Mouse (Mus musculus): ENCODE data around the gene Bcl9. TPM values are rescaled to one million over a fixed set of nuclear protein-coding genes. Genes with fewer than 3 reads are reported as not detected.
A peak's percentile ranks its signal among the peaks of the same experiment; 100 is the strongest.

Bcl9 gene
- polyA plus RNA-seq, 1 experiment from 2014 or later = 37.7 TPM

DNA sequence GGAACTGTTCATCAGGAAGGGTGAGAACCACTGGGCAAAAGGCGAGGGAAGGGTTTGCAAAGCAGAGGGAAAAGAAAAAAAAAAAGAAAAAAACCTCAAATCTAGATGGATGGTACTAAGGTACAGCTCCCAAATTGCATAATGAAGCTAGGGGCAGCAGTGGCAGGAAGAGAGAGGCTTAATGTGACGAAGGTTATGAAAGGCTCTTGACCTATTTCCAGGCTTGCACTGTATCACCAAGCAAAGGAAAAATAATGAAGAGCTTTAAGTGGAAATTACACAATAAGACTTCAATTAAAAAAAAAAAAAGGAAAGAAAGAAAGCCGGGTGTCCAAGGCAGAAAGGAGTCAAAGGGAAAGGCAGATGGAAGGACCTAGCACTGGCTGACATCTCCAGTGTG lies 19.6 kb upstream of the Bcl9 start:
- Histone ChIP-seq H3K27me3 (replicated peaks) (no peaks in the 10 kb centered on the region), H3K4me3 (no peak overlapping the region), H3K9me3 (no peaks in the 10 kb centered on the region), H3K4me2 (no peak overlapping the region), H3K9ac (no peak overlapping the region), H3K27ac (replicated peaks) (no peak overlapping the region), H3K36me3 (no peaks in the 10 kb centered on the region), H3K4me1 (peaks cover 3% of the 10 kb centered on the region; the same call in 1 of the 2 replicates)
- ATAC-seq (ENCODE audit: extremely low read depth, insufficient number of reproducible peaks, low FRiP score, low TSS enrichment) = no peak
- WGBS = 79% methylated on average over 3 of the region's 3 CpGs

DNA sequence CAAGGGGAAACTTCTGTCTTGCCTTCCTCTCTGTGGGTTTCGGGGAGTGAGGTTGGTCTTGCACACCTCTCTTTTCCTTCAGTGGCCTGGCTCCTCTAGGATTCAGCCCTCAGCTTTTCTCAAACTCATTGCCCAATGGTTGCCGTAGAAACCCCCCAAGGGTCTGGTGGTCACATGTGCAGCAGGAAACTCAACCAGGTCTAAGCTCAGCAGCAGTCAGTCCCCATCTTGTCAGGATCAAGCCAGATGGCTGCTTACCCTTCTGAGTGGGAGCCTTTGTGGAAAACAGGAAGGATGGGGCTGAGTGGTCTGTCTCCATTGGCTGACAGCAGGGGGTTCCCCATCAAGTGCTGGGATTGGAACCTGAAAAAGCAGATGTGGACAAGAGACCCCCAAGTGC lies 15.7 kb upstream of the Bcl9 start:
- Histone ChIP-seq H3K27ac (replicated peaks) (no peak overlapping the region), H3K4me3 (no peak overlapping the region), H3K36me3 (no peaks in the 10 kb centered on the region), H3K4me1 (peaks cover 24% of the 10 kb centered on the region), H3K9ac (no peak overlapping the region), H3K4me2 (no peak overlapping the region), H3K27me3 (replicated peaks) (peaks cover 10% of the 10 kb centered on the region; the same call in 1 of the 2 replicates), H3K9me3 (no peaks in the 10 kb centered on the region)
- ATAC-seq (ENCODE audit: extremely low read depth, insufficient number of reproducible peaks, low FRiP score, low TSS enrichment) = no peak
- 85% methylated on average over 2 of the region's 2 CpGs for WGBS

DNA sequence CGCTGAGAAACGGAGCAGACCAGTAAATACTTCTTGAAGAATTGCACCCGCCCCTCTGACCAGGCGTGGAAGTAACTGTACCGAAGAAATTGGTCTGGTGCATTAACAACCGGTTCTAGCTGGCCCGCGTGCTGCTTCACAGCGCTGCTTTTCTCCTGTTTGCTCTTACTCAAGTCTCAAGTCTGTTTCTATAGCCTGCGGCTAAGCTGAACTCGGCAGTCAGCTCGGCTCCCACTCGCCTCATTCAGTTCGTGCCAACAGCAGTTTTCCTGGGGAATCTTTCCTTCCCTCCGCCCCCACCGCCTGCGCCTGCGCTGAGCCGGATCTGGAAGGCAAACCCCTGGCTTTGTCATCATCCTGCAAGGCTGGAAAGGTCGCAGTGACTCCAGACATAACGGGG lies 14.3 kb upstream of the Bcl9 start:
- 15% methylated on average over 21 of the region's 21 CpGs for WGBS
- no peak for ATAC-seq (ENCODE audit: extremely low read depth, insufficient number of reproducible peaks, low FRiP score, low TSS enrichment)

DNA sequence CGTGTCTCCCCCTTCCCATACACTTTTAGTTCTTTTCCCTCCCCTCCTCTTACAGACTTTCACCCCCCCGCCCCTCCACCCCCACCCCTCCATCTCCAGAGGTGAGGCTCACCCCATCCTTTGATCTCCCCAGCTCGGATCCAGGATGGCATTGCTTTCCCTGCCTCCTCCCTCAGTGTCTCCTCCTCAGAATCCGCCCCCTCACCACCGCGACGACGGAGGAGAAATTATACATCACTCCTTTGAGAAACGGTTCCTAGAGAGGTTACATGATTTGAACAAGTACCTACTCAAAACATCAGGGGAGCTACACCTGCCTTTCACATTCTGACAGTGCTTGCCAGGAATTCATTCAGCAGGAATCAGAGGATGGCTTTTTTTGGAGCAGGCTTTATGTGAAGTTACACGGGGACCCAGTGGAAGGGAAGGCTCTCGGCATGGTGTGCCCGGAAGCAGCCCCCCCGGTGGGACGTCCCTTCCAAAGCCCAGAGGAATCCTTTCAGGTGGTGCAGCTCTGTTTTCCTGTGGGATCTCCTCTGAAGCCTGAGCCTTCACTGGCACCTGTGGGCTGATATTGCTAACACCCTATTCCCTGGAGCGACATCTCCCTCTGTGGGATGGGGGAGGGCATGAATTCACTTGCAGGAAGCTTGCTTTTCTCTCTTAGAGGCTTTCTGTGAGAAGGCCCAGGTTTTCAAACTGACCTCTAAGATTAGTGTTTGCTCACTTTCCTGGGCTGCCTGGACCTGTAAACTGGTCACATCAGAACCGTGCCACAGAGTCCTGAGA lies 12.2 kb upstream of the Bcl9 start:
- H3K9me3 ChIP-seq = no peaks in the 10 kb centered on the region
- no peaks in the 10 kb centered on the region for H3K36me3 ChIP-seq
- 2% methylated on average over 15 of the region's 16 CpGs for WGBS
- H3K27ac ChIP-seq (replicated peaks) = no peak overlapping the region
- H3K4me3 ChIP-seq = peak overlapping the region; percentile 33
- ATAC-seq (ENCODE audit: extremely low read depth, insufficient number of reproducible peaks, low FRiP score, low TSS enrichment) = no peak
- H3K4me1 ChIP-seq = peaks cover 24% of the 10 kb centered on the region
- H3K9ac ChIP-seq = peak overlapping the region; percentile 71
- H3K27me3 ChIP-seq (replicated peaks) = peaks cover 10% of the 10 kb centered on the region; the same call in 1 of the 2 replicates
- peak overlapping the region; percentile 66 for H3K4me2 ChIP-seq

More for the DNA sequence above, 14.3 kb upstream of the Bcl9 start:
- Histone ChIP-seq H3K9ac (peak overlapping the region; percentile 73), H3K4me3 (peak overlapping the region; percentile 48), H3K9me3 (no peaks in the 10 kb centered on the region), H3K4me1 (peaks cover 24% of the 10 kb centered on the region), H3K27ac (replicated peaks) (peak overlapping the region; percentile 58; the same call in 1 of the 2 replicates), H3K4me2 (peak overlapping the region; percentile 72), H3K27me3 (replicated peaks) (peaks cover 10% of the 10 kb centered on the region; the same call in 1 of the 2 replicates), H3K36me3 (no peaks in the 10 kb centered on the region)

DNA sequence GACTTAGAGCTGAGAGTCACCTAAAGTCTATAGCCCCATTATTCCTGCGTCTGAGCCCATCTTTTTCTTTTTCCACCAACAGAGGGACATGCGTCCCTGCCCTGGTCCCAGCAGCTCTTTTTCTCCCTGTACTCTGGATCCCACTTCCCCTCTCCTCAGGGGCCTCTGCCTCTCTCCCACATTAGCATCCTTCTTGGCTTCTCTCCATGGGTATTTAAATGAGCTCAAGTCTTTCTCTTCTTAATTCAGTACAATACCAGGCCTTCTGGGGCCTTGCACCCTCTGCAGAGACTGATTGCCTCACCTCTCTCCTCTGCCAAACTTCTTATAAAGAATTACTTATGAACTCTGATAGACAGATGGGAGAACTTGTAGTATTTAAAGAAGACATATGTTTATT lies 10.7 kb upstream of the Bcl9 start:
- Histone ChIP-seq H3K4me3 (no peak overlapping the region), H3K9me3 (peaks cover 4% of the 10 kb centered on the region; the same call in 1 of the 2 replicates), H3K9ac (no peak overlapping the region), H3K4me1 (peaks cover 25% of the 10 kb centered on the region), H3K27ac (replicated peaks) (no peak overlapping the region), H3K27me3 (replicated peaks) (peaks cover 10% of the 10 kb centered on the region; the same call in 1 of the 2 replicates), H3K36me3 (no peaks in the 10 kb centered on the region), H3K4me2 (no peak overlapping the region)
- WGBS = 55% methylated on average over 2 of the region's 2 CpGs
- no peak for ATAC-seq (ENCODE audit: extremely low read depth, insufficient number of reproducible peaks, low FRiP score, low TSS enrichment)

DNA sequence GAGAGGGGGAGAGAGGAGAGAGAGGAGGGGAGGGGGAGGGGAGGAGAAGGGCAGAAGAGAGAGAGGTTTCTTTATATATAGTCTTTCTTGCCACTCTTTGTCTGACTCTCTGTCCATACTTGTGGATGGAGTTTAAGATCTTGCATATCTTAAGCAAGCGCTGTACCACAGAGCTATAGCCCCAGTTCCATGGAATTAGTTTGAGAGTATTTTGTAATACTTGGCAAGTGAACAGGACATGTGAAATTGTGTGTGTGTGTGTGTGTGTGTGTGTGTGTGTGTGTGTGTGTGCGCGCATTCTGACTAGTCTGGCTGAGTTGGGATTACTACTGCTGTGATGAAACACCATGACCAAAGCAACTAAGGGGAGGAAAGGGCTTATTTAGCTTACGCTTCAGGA lies 8.2 kb upstream of the Bcl9 start:
- H3K4me2 ChIP-seq = no peak overlapping the region
- H3K4me3 ChIP-seq = no peak overlapping the region
- H3K27ac ChIP-seq (replicated peaks) = no peak overlapping the region
- no peak for ATAC-seq (ENCODE audit: extremely low read depth, insufficient number of reproducible peaks, low FRiP score, low TSS enrichment)
- no peaks in the 10 kb centered on the region for H3K36me3 ChIP-seq
- H3K27me3 ChIP-seq (replicated peaks) = peaks cover 10% of the 10 kb centered on the region; the same call in 1 of the 2 replicates
- H3K9ac ChIP-seq = no peak overlapping the region
- H3K9me3 ChIP-seq = peaks cover 4% of the 10 kb centered on the region; the same call in 1 of the 2 replicates
- 83% methylated on average over 4 of the region's 4 CpGs for WGBS
- H3K4me1 ChIP-seq = peaks cover 30% of the 10 kb centered on the region

DNA sequence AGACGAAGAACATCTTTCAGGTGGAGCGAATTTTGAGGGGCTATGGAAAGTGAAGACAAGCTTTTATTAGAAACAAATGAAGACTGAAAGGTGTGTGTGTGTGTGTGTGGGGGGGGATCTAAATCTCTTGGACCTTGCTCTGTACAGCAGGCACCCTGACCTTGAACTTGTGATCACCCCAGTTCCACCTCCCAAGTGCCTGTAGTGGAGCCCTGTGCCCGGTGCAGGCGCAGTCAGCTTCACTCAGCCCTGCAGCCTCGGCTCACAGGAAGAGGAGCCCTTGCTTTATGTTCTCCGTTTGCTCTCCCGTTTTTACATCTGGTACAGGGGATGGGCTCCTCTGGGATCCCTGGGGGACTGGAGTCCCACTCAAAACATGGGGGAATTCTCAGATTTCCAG lies 3.9 kb upstream of the Bcl9 start:
- WGBS = 32% methylated on average over 7 of the region's 7 CpGs
- H3K4me2 ChIP-seq = no peak overlapping the region
- H3K4me3 ChIP-seq = no peak overlapping the region
- no peak overlapping the region for H3K9ac ChIP-seq
- no peaks in the 10 kb centered on the region for H3K36me3 ChIP-seq
- H3K4me1 ChIP-seq = peaks cover 31% of the 10 kb centered on the region
- H3K27ac ChIP-seq (replicated peaks) = no peak overlapping the region
- peaks cover 4% of the 10 kb centered on the region; the same call in 1 of the 2 replicates for H3K9me3 ChIP-seq
- H3K27me3 ChIP-seq (replicated peaks) = no peaks in the 10 kb centered on the region
- no peak for ATAC-seq (ENCODE audit: extremely low read depth, insufficient number of reproducible peaks, low FRiP score, low TSS enrichment)

DNA sequence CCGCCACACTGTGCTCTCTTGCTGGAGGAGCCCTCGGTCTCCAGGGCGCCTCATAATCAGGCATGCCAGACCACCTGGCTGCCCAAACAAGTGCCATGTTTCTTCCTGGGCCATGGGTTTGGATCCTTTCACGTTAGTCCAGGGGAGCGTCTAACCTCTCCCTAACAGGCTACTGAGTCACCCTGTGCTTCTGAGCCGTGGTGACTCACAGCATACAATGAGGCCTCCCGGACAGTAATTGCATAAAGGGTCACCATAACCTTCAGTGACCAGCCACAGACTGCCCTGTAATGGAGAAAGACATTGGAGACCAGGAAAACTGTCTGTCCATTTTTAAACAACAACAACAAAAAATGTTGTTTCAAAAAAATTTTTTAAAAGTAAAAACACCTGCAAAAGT lies 2.7 kb upstream of the Bcl9 start:
- Histone ChIP-seq H3K27ac (replicated peaks) (no peak overlapping the region), H3K36me3 (no peaks in the 10 kb centered on the region), H3K4me1 (peaks cover 43% of the 10 kb centered on the region), H3K4me3 (no peak overlapping the region), H3K27me3 (replicated peaks) (no peaks in the 10 kb centered on the region), H3K4me2 (no peak overlapping the region), H3K9me3 (peaks cover 4% of the 10 kb centered on the region; the same call in 1 of the 2 replicates), H3K9ac (no peak overlapping the region)
- no peak for ATAC-seq (ENCODE audit: extremely low read depth, insufficient number of reproducible peaks, low FRiP score, low TSS enrichment)
- 76% methylated on average over 7 of the region's 7 CpGs for WGBS

DNA sequence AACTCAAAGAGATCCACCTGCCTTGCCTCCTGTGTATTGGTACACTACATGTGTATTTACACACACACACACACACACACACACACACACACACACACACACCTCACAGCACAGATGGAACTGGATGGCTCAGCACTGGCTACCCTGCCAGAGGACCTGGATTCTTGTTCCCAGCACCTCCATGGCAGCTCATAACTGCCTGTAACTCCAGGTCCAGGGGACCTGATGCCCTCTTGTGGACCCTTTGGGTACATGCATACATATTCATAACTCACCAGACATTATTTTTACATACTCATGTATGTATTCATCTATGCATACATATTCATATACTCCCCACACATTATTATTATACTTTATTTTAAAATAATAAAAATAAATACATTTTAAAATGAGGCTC lies 2.2 kb upstream of the Bcl9 start:
- H3K27ac ChIP-seq (replicated peaks) = no peak overlapping the region
- no peak overlapping the region for H3K4me2 ChIP-seq
- H3K4me3 ChIP-seq = no peak overlapping the region
- peaks cover 4% of the 10 kb centered on the region; the same call in 1 of the 2 replicates for H3K9me3 ChIP-seq
- H3K36me3 ChIP-seq = no peaks in the 10 kb centered on the region
- H3K4me1 ChIP-seq = peaks cover 48% of the 10 kb centered on the region
- no peaks in the 10 kb centered on the region for H3K27me3 ChIP-seq (replicated peaks)
- H3K9ac ChIP-seq = no peak overlapping the region
- ATAC-seq (ENCODE audit: extremely low read depth, insufficient number of reproducible peaks, low FRiP score, low TSS enrichment) = no peak

DNA sequence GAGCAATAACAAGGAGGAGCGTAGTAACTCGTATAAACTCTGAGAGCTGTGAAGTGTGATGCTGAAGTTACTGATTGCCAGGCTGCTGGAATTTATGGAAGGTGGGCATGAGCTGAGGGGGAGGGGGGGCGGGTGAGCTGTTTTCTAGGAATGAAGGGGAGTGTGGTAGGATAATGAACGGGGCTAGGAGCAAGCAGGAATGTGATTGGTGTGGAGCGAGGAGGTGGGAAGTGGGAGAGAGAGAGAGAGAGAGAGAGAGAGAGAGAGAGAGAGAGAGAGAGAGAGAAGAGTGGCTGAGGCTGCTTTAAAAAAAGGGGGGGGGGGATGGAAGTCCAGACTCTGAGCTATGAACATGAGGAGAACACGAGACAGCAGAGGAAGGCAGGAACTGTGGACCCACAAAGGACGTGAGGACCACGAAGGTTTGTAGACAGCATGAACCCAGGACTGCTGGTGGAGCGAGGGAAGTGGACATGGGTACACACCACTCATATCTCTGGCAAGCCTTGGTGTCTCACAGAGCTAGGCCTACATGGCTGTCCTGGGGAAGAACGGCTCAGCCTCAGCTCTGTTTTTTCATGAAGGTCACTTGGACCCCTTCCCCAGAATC lies 1.2 kb upstream of the Bcl9 start:
- no peak for ATAC-seq (ENCODE audit: extremely low read depth, insufficient number of reproducible peaks, low FRiP score, low TSS enrichment)
- WGBS = 24% methylated on average over 9 of the region's 10 CpGs
- peak overlapping the region; percentile 90 for H3K4me2 ChIP-seq
- H3K27me3 ChIP-seq (replicated peaks) = no peaks in the 10 kb centered on the region
- no peaks in the 10 kb centered on the region for H3K9me3 ChIP-seq
- no peaks in the 10 kb centered on the region for H3K36me3 ChIP-seq
- H3K4me1 ChIP-seq = peaks cover 57% of the 10 kb centered on the region
- H3K4me3 ChIP-seq = peak overlapping the region; percentile 85
- peak overlapping the region; percentile 97 for H3K9ac ChIP-seq
- H3K27ac ChIP-seq (replicated peaks) = peak overlapping the region; percentile 99

DNA sequence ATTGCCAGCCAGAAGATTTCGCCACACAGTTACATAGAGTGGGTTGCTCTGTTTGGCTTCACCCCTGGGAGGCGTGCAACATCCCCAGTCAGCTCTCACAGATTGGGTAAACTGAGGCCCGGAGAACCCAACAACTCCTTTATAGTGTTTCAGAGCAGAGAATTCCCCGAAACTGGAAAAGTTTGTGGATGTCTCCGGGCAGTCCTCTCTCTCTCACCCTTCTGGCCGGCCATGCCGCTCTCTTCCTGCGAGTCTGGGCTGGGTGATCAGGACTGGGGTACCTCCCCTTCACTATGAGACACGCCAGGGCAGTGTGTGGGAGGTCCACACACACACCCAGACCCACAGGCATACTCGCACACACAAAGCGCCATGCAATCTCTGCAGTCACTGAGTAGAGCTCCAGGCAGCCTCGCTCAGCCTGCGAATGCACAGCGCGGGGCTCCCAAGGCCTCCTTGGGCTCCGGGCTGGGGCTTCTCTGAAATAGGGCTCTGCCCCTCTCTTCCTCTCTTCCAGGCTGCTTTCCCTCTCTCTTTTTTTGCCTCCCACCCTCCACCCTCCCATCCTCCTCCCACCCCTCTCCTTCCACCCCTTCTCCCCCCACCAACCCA lies 670 bp downstream of the Bcl9 start:
- Histone ChIP-seq H3K4me3 (peak overlapping the region; percentile 85), H3K9me3 (no peaks in the 10 kb centered on the region), H3K4me1 (peaks cover 52% of the 10 kb centered on the region), H3K36me3 (no peaks in the 10 kb centered on the region), H3K27me3 (replicated peaks) (no peaks in the 10 kb centered on the region), H3K27ac (replicated peaks) (peak overlapping the region; percentile 99), H3K4me2 (peak overlapping the region; percentile 90), H3K9ac (peak overlapping the region; percentile 97)
- 1% methylated on average over 16 of the region's 16 CpGs for WGBS
- ATAC-seq (ENCODE audit: extremely low read depth, insufficient number of reproducible peaks, low FRiP score, low TSS enrichment) = peak; percentile 25; the same call in 1 of the 2 replicates

All from heart, embryonic 13.5 days (tissue).